Mouse (Mus musculus): ENCODE data around the gene Nav2.

Nav2 gene

DNA sequence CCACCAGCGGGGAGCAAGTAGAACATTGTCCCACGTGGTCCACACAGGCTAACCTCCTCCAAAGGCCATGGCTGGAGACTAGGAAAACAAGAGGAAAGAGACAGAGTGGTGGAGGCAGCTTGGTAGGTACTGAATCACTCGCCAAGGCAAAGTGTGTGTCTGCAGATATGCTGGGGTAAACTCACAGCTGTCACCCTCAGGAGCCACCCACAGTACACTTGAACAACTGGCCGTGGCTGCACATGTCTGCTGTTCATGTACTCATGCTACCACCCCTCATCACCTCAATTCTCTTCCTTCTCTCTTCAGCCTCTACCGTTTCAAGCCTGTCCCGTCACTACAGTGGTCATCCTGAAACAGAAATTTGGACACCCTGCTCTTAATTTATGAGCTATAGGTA, 393.0 kb downstream of the Nav2 start:
- no peak for DNase-seq

DNA sequence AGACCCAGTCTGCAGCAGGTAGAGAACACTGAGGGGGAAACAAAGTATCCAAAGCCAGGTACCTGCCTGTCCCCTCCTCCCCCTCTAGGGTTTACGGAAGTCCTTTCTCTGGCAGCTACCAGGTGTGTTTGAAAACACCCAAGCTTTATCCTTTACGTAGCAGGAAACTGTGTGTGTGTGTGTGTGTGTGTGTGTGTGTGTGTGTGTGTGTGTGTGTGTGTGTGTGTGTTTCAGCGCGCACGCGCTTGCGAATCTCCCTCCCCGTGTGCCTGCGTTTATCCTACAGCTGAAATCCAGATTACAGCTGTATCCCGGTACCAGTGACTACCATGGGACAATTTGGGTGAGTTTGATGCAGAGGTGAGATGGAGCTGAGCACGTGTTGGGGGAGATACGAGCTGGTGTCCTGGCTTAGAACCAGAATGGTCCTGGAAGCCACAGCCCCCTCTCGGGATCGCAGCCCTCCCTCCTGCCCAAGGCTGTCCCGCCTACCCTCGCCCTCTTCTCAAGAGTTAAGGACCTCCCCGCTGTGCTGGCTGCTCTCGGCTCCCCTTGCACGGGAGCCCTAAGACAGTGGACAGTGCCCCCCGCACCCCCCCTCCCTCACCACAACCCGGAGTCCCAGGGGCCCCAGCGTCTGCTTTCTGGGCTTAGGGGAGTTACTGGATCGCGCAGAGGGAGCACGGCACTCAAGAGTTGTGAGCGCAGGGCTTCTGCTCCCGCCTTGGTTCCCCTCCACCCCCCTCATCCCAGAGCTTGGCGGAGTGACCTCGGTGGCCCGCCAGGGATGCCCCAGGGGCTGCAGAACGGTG, 395.3 kb downstream of the Nav2 start:
- DNase-seq: no peak

DNA sequence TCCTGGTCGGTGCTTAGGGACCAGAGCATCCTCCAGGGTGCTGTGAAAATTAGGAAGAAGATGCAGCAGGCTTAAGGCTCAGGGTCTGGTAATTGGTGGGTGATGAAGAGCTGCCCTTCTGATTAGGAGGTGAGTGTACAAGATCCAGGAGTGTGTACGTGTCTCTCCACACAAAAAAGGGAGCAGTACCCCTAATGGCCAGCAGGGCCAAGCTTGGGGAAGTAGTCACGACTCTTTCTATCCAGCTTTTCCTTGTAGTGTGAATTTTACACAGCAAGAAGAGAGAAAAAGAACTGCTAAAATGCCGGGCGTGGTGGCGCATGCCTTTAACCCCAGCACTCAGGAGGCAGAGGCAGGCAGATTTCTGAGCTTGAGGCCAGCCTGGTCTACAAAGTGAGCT, 399.2 kb downstream of the Nav2 start:
- DNase-seq: no peak

DNA sequence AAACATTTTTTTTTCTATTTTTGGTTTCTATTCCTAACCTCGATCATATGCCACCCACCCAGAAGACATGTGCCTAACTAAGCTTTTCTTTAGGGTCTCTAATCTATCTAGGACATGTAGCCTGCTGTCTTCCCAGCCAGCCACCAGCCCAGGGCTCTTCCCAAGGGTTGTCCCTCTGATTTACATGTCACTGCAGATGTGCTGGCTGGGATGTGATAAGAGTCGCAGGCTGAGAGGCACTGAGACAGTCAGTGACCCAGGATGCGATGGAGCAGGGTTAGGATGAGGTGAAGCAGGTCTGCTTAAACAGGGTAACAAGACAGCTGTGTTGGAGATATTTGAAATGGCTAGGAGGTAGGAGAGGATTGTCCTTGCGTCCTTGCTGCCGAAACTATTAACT, 401.2 kb downstream of the Nav2 start:
- no peak for DNase-seq

DNA sequence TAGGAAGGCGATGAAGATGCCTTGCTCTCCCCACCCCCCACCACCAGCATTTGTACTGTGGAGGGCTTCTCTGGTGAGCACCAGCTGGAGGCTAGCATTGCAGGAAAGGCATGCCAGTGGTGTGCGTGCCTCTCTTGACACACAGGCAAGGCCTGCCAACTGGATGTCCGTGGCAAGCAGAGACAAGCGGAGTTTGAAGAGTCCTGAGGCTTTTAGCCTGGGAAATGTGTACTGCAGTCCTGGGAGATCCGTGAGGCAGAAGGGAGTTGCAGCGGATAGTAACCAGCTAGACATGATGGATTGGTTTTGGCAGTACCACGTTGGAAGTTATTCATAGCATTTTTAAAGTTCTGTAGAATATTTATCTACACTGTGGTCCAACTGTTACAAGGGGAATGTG, 405.4 kb downstream of the Nav2 start:
- DNase-seq: peak; percentile 90

DNA sequence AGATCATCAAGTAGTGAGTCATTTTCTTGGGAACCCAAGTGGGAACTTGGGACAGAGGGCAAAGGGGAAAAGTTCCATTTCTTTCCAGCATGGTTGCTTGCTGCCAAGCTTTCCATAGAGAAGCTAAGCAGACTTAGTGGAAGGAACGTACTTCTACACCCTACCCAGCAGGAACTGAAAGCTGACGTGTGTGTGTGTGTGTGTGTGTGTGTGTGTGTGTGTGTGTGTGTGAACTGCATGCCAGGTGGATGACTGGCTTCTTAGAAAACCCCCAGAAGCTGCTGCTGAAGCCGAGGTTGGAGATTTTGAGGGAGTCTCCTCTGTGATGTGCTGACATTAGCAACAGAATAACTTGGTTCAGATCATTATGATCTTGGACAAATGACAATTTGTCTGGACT, 406.5 kb downstream of the Nav2 start:
- DNase-seq: no peak

DNA sequence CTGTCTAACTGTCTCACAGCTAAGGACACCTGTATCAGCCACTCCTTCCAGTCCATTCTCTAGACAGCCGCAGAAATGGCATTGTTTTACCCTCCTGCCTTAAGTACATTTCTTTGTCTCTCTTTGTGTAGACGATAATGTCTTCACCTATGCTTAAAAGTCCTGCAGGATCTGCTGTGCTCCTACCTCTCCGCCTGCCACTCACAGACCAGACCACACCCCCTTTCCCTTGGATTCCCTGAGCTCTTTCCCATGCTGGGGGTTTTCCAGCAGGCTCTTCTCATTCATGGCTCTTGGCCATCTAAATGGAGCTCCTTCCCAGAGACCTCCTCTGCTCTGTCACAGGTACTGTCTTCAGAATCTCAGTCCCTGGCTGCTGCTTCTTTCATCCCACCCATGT, 408.1 kb downstream of the Nav2 start:
- no peak for DNase-seq

DNA sequence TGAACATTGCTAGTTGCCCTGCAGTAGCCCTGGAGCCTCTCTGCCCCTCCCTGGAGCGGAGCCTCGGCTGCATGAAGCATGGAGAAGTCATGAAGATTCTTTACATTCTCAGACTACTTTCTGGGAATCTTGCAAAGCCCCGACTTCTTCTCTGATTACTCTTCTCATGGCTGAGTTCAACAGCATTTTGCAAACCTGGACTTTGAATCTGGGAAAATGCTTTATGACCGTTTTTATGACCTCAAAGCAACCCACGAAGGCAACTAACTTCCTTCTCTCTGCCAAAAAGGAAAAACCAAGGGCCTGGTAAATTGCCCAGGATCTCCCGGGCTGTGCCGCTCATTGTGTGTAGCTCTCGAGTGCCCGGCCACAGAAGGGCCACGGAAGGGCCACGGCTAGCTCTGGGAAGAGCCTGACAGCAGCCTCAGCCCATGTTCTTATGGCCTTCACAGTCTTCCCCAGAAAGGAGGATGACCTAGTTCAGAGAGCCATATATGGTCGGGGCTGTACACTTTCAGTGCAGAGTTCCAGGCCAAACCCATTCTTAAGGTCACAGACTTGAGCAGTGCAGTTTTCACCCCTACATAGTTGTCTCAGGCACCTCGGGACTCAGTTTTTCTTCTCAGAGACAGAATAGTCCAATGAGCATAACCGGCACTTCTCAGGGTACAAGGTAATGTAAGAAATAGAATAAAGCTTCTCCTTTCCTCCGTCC, 409.8 kb downstream of the Nav2 start:
- no peak for DNase-seq

DNA sequence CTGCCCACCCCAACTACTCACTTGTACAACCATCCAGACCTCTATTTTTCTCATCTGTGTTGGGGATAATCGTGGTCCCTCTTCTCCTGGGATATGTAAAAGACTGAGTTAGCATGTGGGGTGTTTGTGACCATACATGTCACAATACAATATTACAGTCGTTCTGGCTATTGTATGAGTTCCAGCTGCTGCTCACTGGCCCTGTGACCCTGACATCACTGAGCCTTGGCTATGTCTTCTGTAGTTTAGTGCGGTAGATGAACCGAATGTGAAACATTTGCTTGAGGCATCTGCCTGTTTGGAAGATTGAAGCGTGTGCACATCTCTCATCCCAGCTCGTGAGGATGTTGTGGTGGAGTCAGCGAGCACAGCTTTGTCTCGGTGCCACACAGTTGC, 410.4 kb downstream of the Nav2 start:
- no peak for DNase-seq

DNA sequence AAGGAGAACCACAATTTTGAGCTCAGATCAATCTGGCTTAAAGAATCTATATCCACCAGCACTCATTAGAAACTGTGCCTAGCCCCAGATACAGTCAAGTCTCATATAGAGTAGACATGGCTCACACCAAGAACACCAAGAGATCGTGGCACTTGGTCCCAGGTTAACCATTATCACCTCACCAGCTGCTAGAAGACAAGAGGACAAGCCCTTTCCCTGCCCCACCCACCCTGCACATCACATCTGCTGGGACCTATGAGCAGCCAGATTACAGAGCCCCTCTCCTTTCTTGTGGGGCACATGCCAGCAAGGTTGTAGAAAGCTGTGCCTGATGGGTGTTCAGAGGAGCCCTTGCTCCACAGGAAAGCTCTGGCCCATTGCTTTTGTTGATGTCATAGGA, 411.5 kb downstream of the Nav2 start:
- no peak for DNase-seq

DNA sequence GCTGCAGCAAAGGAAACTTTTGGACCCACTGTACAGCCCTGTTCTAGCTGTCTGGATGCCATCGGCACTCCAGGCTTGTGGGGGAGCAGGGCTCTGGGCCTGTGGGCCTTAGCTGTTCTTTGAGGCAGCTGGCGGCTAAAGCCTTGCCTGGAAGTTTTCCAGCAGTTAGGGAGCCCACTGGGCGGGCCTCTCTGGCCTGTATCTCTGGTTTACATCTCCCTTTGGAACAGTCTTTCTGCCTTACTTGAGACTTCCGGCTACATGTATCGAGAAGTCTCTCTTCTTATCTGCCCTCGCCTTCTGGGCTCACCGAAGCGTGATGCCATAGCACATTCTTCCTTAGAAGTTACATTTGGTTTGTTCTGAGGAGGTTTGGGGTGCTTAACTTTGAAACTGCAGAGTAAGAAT, 412.6 kb downstream of the Nav2 start:
- no peak for DNase-seq

DNA sequence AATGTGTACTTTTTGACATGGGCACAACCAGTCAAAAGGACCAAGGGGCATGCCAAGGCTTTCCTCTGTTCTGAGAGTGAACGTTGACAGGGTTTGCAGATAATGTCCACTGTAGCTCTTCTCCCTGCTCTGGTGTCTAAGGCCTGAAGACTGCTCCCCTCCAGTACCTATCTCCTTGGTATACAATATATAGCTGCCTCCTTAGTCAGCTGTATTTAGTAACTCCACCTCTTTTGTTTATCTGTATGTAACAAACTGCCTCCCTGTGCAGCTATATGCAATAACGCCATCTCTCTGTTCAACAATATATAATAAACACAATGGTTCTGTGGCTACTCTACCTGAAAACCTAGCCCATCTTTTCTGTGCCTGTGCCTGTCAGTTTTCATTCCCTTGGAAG, 413.7 kb downstream of the Nav2 start:
- DNase-seq: no peak

DNA sequence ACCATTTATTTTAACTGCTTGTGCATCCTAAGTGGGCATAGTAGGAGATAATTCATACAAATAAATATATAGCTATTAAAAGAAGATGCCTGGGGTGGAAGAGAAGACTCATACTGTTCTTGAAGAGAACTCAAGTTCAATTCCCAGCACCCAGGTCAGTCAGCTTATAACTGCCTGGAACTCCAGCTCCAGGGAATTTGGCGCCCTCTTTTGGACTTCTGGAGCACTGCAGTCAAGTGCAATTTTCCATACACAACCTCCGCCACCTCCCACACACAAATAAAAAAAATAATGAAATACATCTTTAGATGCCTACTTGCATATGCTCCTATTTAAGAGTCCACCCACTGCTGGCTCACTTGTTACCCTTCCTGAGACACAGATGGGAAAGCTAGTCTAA, 416.1 kb downstream of the Nav2 start:
- no peak for DNase-seq

DNA sequence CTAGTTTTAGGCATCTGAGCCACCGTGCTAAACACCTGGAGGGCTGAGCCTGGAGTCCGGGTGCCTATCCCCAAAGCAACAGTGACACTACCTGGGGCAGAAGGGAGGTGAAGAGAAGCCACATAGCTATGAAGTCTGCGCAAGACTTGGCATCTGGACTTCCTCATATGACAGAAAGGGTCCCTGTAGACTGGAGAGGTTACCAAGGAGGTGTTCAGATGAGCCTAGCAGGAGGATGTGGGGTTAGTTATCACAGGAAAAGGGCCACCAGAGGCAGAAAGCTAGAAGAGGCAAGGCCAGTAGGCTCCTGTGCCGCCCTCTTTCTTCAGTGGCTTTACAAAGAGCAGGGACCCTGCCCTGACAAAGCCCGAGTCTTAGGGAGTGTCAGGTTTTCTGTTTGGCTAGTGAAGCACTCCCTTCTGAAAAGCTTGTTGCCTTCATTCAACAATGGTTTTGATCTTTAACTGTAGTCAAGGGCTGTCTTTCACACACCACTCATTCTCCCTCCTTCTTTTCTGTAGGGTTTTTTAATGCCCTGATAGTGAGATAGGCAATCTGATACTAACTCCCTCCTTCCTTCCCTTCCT, 417.7 kb downstream of the Nav2 start:
- no peak for DNase-seq

DNA sequence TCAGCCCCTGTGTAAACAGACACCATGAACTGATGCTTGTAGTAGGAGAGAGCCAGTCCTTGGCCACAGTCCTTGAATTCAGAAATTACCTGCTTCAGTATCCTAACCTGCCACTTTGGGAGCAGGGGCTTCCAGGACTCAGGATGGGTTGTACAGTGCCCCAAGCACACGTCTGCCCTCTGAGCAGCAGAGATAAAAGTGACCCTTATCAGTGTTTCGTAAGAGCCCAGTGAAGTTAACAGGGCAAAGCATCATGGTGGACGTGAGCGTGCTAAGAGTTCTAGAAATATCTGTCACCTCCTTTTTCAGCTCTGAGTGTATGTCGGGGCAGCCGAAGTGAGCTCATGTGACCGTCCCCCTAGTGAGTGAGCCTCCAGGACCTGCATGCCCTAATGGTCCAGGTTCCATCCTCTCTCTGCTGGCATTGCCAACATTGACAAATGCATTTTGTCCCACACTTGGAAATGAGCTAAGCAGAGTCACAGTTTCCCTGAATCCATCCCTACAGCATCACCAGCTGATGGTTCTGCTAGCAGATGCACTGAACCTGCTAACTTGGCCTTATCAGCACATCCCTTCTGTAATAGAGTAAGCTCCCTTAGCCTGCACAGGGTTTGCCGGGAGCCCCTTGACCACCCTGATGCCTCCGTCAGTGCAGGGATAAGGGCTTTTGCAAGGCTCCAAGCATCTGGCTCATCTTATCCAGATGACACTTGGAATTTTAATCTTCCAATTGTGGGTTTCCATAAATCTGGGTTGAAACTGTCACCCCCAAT, 418.6 kb downstream of the Nav2 start:
- no peak for DNase-seq

DNA sequence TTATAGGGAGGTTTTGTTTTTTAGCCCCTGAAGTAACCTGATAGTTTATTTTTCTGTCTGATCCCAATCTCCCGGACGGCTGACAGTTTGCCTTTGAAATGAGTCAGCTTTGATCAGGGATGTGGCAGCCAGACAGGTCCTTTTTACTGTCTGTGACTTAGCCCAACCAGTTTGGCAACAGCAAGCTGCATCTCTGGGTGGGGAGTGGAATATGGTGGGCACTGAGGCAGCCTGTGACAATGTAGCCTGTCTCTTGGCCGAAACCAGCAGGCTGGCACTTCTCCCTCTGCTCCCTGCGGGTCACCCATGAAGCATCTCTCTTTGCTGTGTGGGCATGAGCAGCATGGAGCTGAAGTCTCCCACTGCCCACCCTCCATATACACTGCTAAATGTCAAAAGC, 421.7 kb downstream of the Nav2 start:
- DNase-seq: no peak

DNA sequence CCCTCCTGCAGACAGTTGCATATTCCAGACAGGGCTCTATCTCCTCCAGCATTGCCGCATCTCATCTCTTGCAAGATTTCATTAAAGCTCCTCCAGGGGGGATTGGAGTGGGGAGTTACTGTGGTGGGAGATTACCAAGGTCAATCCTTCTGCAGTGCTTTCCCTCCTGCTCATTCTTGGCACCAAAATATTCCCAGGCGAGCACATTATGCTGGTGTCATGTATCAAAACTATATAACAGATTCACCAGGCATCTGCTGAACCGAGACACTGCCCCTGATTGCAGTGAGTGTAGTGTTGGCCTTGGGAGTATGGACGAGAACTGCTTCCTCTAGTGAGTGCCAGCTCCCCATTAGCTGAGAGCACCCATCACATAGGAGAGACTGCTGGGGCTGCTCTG, 423.4 kb downstream of the Nav2 start:
- no peak for DNase-seq

DNA sequence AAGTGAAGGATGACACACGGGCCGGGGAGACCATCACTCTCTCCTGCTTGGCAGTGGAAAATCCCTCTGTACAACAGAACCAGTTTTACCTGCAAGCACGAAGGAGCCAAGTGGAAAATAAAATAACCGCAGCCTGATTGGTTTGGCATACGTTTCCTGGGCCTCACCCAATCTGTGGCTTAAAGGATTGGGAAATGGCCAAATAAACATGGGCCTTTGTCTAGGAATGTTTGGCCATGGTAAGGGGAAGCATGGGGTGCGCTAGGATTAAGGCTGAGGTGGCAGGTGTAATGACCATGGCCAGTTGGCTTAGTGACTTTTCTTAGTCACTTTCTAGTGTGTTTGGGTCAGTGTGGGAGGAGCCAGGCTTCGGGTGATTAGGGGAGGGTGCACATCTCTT, 424.1 kb downstream of the Nav2 start:
- DNase-seq: peak; percentile 82

DNA sequence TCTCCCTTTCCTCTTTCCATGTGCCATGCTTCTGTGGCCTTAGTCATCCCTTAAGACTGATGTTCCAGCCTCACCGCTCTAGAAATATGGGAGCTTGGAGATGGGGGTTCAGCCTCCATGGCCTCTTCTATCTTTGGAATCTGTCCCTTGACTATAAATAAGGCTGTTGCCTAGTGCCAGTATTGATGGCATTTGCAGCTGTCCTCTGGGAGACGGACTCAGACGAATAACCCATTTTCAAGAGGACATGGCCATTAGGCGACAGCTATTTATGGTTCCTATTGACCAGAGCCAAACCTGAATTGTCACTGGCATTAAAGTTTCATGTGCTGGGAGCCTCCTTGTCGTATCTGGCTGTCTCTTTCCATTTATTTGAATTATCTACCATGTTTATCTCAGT, 425.6 kb downstream of the Nav2 start:
- DNase-seq: no peak

DNA sequence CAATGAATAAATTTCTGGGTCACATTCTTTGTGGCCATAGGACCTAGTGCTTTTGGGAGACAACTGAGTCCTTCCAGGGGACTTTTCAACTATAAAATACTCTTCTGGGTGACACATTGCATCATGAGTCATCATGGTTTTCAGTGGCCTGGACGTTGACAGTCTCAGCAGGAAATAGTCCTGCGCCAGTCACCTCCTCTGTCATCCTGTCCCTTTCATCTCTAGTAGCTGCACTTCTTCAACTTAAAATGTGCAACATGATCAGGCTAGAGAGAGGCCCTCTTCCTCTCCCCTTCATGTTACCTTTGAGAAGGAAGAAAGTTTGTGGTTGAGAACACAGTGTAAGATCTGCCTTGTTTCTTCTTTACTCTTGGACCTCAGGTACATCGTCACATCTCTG, 426.5 kb downstream of the Nav2 start:
- no peak for DNase-seq

DNA sequence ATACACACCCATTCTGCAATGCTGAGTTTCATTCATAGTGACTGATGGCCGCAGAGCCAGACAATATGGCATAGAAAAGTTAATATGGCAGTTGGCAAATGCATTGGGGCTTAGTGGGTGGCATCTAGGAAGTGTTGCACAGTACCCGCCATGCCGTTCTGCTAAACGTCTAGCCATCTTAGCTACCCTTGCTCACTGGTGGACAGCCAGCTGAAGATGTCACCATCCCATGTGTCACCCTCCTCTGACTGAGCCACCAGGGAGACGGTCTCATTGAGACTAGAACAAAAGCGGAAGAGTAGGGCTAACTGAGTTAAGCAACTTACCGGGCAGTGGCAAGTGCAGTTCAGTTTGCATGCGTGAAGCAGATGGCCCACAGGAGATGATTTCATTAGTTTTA, 428.2 kb downstream of the Nav2 start:
- peak; percentile 50 for DNase-seq

DNA sequence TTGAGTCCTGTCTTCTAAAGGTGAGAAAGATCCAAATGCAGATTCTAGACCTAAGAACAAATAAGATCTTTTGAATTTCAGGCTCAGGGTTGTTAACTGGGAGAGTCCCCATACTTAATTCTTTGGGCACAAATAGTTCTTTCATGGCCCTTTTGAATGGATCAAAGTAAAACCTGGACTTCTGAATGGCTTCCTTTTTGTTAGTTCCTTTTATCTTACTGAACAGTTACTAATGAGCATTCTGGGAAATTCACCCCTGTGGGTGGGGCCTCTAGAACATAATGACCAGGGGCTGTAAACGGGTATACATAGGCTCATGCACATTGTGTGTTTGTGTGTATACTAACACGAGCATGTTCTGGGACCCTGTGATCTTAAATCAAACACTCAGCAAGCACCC, 429.2 kb downstream of the Nav2 start:
- no peak for DNase-seq

DNA sequence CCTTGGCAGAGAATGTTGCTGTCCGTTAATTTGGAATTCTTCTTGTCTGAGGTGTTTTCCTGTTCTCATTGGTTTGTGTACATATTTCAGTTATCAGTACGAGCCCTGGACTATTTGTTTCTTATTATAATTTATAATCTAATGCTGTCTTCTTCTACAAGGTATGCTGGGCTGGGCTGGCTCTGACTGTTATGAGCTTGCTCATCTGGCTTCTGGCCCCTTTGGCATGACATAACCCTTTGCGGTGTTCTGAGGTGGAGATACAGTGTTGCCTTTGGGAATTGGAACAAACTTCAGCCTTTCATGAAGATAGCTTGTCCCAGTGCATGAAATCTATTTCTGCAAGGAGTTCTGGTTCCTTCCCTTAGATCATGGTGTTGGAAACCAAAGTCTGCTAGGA, 431.4 kb downstream of the Nav2 start:
- peak; percentile 73 for DNase-seq

All from heart, adult 11 months (tissue).